Mouse (Mus musculus) brain, embryonic 14.5 days (tissue): Measurements from ENCODE around the gene Tmem214.

Experiments
- CTCF ChIP-seq: fragments of 200-500 bp; IDR thresholded peaks from 2 replicates; pipeline ENCODE4 v1.5.1; 2012; ENCODE audit warnings: inconsistent platforms, mild to moderate bottlenecking, moderate library complexity, borderline replicate concordance; ENCODE audit not compliant: insufficient read depth, insufficient read length; ENCODE audit errors: extremely low read depth
- POLR2A ChIP-seq: fragments of 200-500 bp; IDR thresholded peaks from 2 replicates; pipeline ENCODE4 v1.6.1; 2012; ENCODE audit warnings: mild to moderate bottlenecking, inconsistent platforms, borderline replicate concordance; ENCODE audit not compliant: poor library complexity, insufficient read depth, insufficient read length, severe bottlenecking; ENCODE audit errors: extremely low read depth

- TF ChIP-seq POLR2A (no peak; the same call in 1 of the 2 replicates), CTCF (no peak)
Observed at GRCm38 (mm10) chr5:30887858-30888336, 20.1 kb downstream of the Tmem214 start.
